Mouse (Mus musculus): ENCODE data around the gene Brd1.
"Not testable (repeated sequence)": the region's sequence is repeated elsewhere in the genome, so short reads cannot be mapped to it uniquely, and the experiment has no call there.

Brd1 gene

DNA sequence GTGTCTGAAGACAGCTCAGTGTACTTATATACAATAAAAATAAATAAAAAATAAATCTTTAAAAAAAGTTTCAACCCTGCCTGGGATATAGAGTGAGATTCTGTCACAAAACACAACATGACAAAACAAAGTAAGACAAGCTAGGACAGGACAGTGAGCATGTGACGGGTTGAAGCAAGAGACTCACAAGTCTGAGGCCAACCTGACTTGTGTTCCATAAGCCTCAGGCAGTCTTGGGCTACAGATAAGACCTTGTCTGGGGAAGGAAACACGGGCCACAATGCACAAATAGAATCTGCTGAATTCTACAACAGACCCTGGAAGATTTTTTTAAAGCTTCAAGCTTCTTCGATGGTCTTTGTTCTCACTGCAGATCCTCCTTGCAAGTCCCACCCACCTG, 6.8 kb downstream of the Brd1 start:
- no peak for DNase-seq

DNA sequence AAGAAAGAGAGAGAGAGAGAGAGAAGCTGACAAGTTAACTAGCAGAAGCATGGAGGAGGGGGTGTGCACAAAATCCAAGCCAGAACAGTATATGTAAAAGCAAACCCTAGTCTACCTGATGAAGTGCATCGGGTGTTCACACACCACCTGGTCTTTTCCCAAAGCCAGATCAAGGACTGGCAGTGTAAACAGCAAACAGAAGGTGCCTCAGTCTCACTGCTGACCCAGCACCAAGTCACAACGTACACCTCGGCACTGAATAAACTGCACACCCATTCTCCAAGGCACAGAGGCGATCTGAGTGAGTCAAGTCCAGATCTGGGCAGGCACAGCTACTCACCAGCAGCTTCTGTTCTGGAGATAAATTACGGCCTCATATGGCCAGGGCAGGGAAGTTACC, 9.0 kb downstream of the Brd1 start:
- DNase-seq, result peak in 1 of 2 experiments; percentile 20

DNA sequence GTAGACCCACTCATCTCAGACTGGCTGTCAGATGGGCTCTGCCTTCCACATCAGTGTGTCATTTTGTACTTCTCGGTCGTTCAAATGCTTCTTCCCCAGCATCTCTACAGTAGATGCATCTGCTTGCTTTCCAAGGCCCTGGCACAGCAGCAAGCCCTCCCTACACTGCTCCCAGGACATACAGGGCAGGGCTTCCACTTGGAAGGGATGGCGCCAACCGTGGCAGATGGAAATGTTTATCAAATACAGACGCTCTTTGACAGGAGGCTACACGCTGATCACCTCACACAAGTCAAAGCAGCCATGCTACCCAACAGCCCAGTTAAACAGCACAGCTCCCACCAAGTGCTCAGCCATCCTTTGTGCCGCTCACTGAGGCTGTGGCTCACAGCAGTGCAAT, 9.7 kb downstream of the Brd1 start:
- DNase-seq, result peak; percentile 75 to 82

DNA sequence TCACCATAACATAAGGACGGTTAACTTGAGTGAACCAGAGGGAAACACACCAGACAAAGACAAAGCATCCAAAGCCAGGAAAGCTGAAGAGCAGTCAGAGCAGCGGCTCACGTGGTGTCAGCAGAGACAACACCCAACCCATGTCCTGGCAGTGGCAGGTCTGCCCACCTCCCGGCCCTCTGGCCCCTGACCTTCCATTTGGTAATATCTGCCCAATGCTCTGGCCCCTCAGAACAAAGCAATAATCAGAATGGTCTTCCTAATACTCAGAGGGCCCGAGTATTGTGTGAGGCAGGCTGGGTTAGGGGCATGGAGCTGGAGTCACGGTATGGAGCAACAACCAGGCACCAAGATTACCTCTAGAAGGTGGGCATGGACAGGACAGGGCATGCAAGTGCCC, 10.8 kb downstream of the Brd1 start:
- no peak for DNase-seq

DNA sequence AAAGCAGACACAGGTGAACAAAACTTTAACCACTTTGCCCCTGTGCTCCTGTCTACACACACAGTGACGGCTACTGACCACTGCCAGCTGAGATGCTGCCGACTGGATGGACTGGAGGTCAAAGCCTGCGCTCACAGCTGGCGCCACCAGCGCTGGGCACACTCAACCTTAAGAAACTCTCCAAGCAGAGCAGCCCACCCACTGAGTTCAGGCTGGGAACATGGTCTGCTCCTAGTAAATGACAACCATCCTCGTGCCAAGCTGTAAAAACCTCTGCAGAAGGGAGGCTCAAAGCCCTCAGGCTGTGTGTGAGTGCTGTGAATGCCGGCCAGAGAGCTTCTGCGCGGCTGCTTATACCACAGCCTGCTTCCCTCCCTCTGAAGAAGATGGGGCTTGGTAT, 16.8 kb downstream of the Brd1 start:
- peak; percentile 46 to 60 for DNase-seq

DNA sequence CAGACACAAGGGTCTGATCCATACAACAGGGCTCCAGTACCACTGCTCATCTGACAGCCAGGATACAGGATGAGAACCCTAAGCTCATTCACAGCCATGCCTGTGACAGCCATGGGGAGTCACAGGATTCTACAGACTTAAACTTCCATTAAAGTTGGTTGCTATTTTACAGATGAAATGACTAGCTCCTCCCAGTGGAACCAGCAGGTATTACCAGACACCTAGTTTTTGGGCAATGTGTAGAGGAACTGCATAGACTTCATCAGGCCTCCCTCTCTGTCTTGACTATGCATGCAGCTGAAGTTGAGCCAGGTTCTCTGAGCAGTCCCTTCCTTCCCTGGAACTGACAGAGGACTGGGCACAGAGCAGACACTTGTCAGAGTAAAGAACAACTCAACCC, 17.7 kb downstream of the Brd1 start:
- peak; percentile 52 to 54 for DNase-seq

DNA sequence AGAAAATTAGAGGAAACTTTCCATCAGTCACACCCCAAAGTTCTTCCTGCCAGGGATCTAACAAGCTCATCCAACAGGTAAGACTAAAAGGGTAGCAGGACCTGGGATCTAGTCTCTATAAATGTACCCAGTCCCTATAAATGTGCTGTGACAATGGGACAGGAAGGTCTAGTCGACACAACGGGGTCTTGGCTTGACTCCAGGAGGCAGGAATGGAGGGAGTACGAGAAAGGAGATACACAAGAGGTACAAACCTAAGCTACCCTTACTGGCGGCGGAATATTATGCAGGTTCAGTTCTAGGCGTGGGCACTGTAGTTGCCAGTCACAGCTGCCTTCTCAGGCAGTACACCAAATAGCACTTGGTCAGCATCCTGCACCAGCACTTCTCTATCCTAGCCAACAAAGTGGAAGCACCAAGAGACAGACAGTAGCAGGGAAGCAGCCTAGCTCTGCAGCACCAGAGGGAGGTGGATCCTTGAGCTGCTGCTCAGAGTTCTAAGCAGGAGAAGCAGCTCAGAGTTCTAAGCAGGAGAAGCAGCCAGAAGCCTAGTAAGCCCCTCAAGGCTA, 19.9 kb downstream of the Brd1 start:
- DNase-seq, result peak; percentile 49 to 54

DNA sequence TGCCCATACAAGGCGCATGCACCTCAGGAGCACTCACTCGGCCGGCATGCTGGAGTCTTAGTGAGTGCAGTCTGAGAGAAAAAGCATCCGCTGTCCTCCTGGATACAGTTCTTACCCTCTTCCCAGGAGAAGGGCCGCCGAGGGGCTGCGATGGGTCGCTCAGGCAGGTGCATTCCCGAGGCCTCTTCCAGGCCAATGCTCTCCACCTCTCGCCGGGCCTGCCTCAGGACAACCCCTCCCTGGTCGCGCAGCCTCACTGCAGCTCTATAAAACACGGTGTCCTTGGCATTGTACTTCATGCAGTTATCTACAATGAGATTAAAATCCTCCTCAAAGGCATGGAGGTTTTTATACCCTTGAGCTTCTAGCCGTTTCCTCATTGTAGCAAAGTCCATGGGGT, 21.5 kb downstream of the Brd1 start:
- DNase-seq, result no peak

DNA sequence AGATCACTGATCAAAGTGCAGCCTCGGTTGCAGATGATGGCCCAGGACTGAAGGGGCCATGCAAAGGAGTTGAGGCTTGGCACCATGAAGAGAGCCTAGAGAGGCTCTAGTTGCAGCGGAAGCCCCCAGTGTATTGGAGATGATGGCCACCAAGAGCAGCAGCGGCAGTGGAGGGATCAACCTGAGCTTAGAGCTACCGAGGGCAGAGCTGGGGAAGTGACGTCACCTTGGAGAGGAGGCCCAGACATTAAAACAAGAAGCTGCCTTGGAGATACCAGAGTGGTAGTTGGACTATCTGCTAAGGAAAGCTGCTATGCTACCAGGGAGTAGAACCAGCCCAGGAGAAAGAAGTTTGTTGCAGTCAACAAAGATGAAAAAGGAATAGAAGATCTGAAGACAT, 24.2 kb downstream of the Brd1 start:
- no peak for DNase-seq

DNA sequence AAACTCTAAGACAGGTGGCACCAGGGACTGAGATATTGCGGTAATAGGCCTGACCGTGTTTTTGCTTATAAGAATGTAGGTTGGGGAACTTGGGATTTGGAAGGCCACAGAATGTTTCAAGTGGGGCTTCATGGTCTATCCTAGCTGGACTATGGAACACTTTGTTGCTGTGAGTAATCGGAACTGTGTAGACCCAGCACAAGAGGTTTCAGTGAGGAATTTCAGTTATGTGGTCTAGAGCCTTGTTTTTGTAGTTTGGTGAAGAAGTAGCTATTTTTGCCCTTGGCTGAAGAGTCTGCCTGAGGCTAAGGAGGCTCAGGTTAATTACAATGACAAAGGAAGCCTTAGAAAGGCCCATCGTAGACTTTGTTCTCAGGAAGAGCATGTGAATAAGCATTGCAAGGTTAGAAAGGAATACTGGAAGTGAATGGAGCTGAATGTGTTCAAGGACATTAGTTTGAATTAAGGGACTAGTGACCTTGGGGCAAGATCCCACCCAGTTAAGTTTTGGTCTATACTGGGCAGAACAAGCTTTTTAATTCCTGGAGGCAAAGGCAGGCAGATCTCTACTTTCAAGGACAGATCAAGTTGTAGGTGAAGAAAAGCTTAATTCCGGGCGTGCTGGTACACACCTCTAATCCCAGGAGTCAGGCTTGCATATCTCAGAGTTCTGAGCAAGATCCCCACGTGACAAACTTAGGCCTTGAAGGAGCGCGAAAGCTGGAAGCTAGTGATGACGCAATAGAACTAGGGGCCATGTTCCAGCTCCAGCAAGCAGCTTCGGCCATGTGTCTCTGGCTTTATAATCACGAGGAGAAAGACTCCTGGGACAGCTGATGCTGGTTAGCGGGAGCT, 25.1 kb downstream of the Brd1 start:
- no peak for DNase-seq

DNA sequence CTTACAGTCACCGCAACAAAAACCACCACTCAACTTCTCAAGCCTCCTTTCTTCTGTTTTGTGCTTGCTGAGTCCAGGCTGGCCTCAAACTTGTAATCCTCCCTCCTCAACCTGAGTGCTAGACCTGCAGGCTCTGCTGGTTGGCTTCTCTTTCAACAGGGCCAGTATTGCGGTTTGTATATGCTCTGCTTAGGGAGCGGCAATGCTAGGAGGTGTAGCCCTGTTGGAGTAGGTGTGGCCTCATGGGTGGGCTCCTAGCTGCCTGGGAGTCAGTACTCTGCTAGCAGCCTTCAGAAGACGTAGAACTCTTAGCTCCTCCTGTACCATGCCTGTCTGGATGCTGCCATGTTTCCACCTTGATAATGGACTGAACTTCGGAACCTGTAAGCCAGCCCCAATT, 25.8 kb downstream of the Brd1 start:
- no peak for DNase-seq

DNA sequence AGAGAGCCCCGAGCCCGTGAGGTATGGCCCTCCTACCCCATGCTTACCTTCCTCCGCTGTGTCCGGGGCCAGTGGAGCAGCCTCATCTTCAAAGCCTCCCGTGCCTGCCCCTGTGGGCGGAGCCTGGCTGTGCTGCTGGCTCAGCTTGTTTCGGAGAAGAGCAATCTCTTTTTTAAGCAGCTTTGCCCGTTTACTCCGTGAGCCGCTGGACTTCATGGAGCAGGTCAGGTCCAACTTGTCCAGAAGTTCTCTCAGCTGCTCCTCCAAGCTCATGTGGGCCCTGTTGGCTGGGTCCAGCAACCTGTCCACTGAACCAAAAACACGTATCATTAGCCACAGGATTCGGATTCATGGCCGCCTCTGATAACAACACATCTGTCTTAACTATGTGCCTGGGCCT, 27.0 kb downstream of the Brd1 start:
- not testable (repeated sequence) for DNase-seq

DNA sequence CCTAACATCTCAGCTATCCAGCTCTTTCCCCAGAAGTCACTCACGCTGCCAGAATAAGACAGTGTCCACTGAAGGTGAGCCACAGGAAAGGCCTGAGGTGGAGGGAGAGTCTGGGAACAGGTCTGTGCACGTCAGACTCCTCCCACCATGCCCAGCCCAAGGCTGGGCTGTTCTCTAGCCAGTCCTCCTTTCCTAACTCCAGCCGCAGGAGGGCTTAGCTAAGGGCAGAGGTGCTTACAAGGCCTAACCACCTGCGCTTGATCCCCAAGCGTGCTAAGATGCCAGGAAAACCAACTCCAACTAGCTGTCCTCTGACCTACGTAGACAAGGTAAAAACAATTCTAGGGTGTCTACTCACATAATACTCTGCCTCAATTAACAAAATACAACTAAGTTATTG, 27.7 kb downstream of the Brd1 start:
- no peak for DNase-seq

DNA sequence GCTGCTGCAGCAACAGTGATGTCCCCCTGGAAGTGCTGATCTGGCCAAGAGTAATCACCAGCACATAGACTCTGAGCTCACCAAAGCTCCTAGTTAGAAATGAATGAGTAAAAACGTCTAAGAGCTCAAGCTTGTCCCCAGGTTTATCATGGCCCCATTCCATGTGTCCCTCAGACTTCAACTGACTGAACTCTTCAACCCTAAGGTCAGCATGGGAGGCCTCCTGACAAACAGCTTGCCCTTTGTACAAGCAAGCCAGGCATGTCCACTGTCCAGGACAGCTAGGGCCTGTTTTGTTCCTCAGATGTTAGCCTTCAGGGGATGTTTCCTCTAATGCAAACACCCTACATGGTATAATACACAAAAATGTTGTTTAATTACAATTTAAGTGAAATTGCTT, 29.7 kb downstream of the Brd1 start:
- no peak for DNase-seq

DNA sequence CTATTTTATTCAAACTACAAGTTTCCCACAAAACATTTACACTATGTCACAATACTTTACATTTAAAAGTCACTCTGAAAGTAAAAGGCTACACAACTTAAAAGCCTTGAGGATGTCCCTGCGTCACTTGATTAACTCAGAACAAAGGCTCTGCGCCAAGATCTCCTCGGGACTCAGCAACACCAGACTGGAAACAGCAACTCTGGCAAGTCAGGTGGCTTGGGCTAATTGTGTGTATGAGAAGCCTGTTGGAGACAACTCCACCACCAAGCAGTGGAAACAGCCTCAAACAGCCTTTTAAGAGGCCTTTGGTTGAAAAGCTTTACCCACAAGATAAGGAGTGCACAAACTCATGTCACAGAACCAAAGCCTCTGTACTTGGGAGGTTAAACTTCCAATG, 31.5 kb downstream of the Brd1 start:
- DNase-seq, result peak; percentile 39 to 52

DNA sequence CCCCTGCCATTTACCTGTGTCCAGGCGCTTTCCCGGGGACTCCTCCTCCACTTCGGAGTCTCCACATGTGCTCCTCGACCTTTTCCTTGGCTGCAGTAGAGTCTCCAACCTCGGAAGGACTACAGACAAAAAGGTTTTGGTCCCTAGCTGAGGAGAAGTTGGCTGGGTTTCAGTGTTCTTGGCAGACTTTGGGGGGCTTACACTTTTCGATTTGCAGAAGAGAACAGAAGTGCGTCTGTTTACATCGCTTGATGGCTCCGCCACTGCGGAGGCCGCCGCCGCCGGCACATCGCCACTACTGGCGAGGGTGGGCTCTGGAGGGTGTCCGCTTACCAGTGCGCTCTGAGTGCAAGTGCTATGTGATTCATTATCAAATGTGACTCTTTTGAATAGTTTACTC, 33.3 kb downstream of the Brd1 start:
- DNase-seq, result peak; percentile 32 to 57

DNA sequence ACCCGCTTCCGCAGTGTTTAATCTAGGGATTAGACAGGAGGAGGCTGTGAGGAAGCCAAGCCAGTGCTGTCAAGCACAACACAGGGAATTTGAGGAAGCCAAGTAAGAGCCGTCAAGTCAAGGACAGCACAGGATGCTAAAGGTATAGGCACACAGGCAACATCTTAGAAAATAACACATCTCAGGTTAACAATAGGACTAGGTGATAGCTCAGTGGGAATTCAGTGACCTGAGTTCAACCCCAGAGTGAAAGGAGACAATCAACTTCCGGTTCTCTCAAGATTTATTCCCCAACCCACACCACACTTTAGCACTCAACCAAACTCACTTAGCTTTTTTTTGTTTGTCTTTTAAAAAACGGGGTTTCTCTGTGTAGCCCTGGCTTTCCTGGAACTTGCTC, 34.5 kb downstream of the Brd1 start:
- DNase-seq, result no peak

DNA sequence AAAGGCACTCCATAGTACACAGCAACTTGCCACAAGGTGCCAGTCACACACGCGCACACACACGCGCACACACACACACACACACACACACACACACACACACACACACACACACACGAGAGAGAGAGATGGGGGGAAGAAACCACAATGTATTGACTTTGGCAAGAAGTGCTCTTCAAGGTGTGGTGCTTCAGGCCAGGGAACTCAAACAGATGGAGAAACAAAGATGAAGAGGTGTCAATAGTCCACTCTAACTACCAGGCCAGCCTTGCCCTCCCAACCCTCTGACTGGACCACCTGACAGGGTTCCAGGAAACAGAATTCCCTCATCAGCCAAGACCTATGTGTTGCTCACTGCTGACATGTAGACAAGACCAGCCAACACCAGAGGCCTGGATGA, 36.4 kb downstream of the Brd1 start:
- no peak for DNase-seq

DNA sequence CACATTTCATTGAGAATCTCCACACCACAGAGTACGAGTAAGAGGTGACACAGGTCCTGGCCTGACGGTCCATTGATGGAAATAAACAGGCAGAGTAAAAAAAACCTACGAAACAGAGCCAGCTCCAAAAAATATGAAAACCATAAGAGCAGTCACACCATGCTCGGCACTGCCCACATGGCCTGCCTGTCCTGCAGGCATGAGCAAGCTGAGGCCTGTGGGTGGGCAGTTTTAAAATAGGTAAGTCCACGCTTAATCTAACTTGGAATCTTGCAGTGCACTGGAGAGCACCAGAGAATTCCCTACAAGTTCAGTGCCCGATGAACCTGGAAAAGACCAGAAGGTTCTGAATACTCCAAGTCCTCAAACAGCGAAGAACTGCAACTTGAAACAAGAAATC, 38.0 kb downstream of the Brd1 start:
- no peak for DNase-seq

DNA sequence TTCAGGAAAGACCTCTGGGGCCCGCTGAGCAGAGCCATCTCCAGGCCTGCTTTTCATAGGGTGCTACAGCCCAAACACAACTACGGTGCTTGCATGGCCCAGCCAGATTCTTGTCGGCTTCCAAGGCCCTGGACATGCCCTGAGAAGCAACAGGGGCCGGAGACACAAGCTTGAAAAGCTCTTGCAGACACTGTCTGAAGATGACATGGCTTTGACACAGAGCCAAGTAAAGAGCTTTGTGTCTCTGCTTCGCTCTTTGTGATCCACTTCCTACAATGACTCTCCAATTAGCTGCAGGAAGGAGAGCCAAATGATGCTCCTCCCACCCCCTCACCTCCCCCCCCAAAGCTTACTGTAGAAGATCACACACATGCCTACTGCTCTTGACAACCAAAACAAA, 40.0 kb downstream of the Brd1 start:
- no peak for DNase-seq

DNA sequence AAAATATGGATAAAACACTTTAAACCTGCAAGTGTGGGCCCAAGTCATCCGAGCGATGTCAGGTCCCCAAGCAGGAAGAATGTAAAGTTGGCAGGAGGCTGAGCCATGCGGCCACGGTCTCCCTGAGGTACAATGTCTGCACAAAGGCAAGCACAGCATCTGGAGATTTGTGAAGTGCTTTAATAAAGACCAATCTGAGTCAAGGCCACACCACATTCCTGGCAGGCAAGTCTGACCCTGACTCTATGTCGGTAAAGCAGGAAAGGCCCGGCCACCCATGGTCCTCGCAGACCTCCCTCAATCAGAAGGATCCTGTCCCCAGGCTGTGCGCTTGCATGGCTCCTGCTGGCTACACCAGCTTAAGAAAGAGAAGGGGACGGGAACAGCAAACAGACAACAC, 41.3 kb downstream of the Brd1 start:
- no peak for DNase-seq

DNA sequence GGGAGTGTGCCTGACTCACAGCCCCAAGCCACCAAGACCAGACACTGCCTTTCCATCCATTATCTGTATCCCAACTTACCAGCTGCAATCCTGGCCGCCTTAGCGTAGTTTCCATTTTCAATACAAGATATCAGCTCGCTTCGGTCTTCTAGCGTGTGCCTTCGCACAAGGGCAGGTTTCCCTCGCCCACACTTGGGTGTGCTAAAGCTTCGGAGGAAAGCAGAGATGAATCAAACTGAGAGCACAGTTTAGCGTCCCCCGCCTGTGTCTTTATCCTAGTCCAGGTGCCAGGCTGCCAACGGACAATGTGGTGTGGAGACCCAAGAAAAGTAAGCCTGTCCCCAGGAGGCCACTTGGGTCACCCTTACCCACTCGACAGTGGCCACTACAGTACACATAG, 42.9 kb downstream of the Brd1 start:
- no peak for DNase-seq

DNA sequence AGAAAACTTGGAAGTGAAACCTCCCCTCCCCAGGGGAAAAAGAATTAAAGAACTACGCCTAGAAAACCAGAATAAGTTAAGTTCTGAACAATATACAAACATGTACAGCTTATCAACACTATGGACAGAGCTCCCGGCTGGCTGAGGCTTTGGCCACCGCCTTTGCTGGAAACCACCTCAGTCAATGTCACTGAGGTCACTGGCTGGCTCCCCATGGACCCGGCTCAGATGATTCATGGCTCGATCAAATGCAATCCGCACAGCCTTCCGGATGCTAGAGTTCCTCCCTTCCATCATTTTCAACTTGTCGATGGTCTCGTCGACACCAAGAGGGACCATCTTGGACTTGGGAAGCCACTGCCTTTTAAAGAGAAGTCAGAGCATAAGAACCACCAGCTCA, 45.9 kb downstream of the Brd1 start:
- no peak for DNase-seq

DNA sequence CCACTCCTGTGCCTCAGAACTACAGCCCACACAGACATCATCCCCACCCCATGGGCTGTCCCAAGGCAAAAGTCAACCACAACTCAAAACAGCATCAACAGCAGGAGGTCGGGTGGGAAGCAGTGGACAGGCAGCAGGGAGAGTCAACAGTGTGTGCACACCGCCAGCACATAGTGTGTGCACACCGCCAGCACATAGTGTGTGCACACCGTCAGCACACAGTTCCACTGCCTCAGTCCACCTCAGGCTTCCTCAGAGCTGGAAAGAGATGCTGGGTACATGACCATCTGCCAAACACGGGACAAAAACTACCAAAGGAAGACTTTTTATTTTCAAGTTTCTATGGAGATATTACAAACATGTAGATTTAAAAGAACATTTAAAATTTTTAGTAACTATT, 47.3 kb downstream of the Brd1 start:
- no peak for DNase-seq

DNA sequence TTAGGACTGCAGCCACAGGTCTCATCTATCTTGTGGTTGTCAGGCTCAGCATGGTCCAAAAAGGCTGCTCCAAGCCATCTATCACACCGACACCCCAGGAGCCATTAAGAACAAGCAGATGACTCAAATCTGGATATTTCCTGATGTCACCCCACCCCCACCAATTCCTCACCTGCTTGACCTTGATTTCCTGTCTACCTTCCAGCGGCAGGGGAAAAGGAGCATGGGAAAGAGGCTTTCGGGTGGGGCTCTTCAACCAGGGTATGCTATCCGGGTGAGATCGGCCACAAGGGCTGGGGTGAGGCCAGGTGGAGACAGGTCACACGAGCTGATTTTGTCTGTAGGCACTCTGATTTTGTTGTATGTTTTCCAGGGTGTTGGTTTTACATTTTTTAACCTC, 50.0 kb downstream of the Brd1 start:
- DNase-seq, result no peak

Measured in cerebellum, postnatal 10 days (tissue).